Mouse (Mus musculus) right cerebral cortex, adult 2 months (tissue): ENCODE results near the gene Heg1.

Experiments
- DNase-seq, 2 experiments: peaks; one replicate each; pipeline ENCODE4 v3.0.0; 2021 to 2022; ENCODE audit warnings: low spot score in 2 of 2

The Heg1 gene

GRCm38 (mm10) chr16:33741795-33742194, 57.6 kb downstream of the Heg1 start:
- no peak for DNase-seq

GRCm38 (mm10) chr16:33742233-33742632, 58.1 kb downstream of the Heg1 start:
- no peak for DNase-seq

GRCm38 (mm10) chr16:33744622-33745419, 60.7 kb downstream of the Heg1 start:
- DNase-seq, result peak; percentile 66 to 69

GRCm38 (mm10) chr16:33745457-33745856, 61.3 kb downstream of the Heg1 start:
- DNase-seq, result no peak

- no peak for DNase-seq
Measured at GRCm38 (mm10) chr16:33746074-33746676, 62.0 kb downstream of the Heg1 start.

GRCm38 (mm10) chr16:33747346-33747954, 63.3 kb downstream of the Heg1 start:
- DNase-seq, result no peak

- DNase-seq, result no peak
Measured at GRCm38 (mm10) chr16:33747994-33748393, 63.8 kb downstream of the Heg1 start.

GRCm38 (mm10) chr16:33751152-33751551, 67.0 kb downstream of the Heg1 start:
- DNase-seq, result no peak

- DNase-seq, result no peak
Measured at GRCm38 (mm10) chr16:33751590-33751989, 67.4 kb downstream of the Heg1 start.

- no peak for DNase-seq
Measured at GRCm38 (mm10) chr16:33752904-33753578, 68.9 kb downstream of the Heg1 start.

GRCm38 (mm10) chr16:33755293-33755692, 71.1 kb downstream of the Heg1 start:
- peak; percentile 43 to 53 for DNase-seq

- no peak for DNase-seq
Measured at GRCm38 (mm10) chr16:33755961-33756360, 71.8 kb downstream of the Heg1 start.

GRCm38 (mm10) chr16:33756396-33756795, 72.2 kb downstream of the Heg1 start:
- DNase-seq, result no peak

GRCm38 (mm10) chr16:33759207-33759606, 75.0 kb downstream of the Heg1 start:
- DNase-seq, result no peak

- no peak for DNase-seq
Measured at GRCm38 (mm10) chr16:33760542-33760941, 76.4 kb downstream of the Heg1 start.

GRCm38 (mm10) chr16:33760996-33761395, 76.8 kb downstream of the Heg1 start:
- DNase-seq, result no peak

GRCm38 (mm10) chr16:33764501-33765193, 80.5 kb downstream of the Heg1 start:
- no peak for DNase-seq

GRCm38 (mm10) chr16:33765477-33765876, 81.3 kb downstream of the Heg1 start:
- DNase-seq, result no peak

- DNase-seq, result no peak
Measured at GRCm38 (mm10) chr16:33766309-33766708, 82.1 kb downstream of the Heg1 start.

GRCm38 (mm10) chr16:33766757-33767156, 82.6 kb downstream of the Heg1 start:
- no peak for DNase-seq

GRCm38 (mm10) chr16:33768491-33769278, 84.5 kb downstream of the Heg1 start:
- DNase-seq, result no peak
